Mouse (Mus musculus): Measurements from ENCODE around the gene Arhgef19.
A peak's percentile ranks its signal among the peaks of the same experiment; 100 is the strongest.

Gene Arhgef19

GRCm38 (mm10) chr4:141236856-141237255, 2.4 kb upstream of the Arhgef19 start:
- no peak for DNase-seq (ENCODE audit: low spot score in 2 of 2)

- DNase-seq (ENCODE audit: low spot score in 2 of 2) = no peak
Measured at GRCm38 (mm10) chr4:141238492-141239387, 559 bp upstream of the Arhgef19 start.

- no peak for DNase-seq (ENCODE audit: low spot score in 2 of 2)
Measured at GRCm38 (mm10) chr4:141240617-141241016, 1.3 kb downstream of the Arhgef19 start.

GRCm38 (mm10) chr4:141241861-141242260, 2.6 kb downstream of the Arhgef19 start:
- DNase-seq (ENCODE audit: low spot score in 2 of 2) = no peak

GRCm38 (mm10) chr4:141242651-141243241, 3.4 kb downstream of the Arhgef19 start:
- no peak for DNase-seq (ENCODE audit: low spot score in 2 of 2)

GRCm38 (mm10) chr4:141243636-141244035, 4.3 kb downstream of the Arhgef19 start:
- DNase-seq (ENCODE audit: low spot score in 2 of 2) = no peak

- DNase-seq (ENCODE audit: low spot score in 2 of 2) = no peak
Measured at GRCm38 (mm10) chr4:141244401-141244800, 5.1 kb downstream of the Arhgef19 start.

GRCm38 (mm10) chr4:141244931-141245425, 5.7 kb downstream of the Arhgef19 start:
- peak; percentile 74 to 97 for DNase-seq (ENCODE audit: low spot score in 2 of 2)

- DNase-seq (ENCODE audit: low spot score in 2 of 2) = peak in 1 of 2 experiments; percentile 22
Measured at GRCm38 (mm10) chr4:141246089-141246997, 7.0 kb downstream of the Arhgef19 start.

- DNase-seq (ENCODE audit: low spot score in 2 of 2) = no peak
Measured at GRCm38 (mm10) chr4:141246998-141247350, 7.7 kb downstream of the Arhgef19 start.

GRCm38 (mm10) chr4:141247776-141248613, 8.7 kb downstream of the Arhgef19 start:
- DNase-seq (ENCODE audit: low spot score in 2 of 2) = peak in 1 of 2 experiments; percentile 24

- no peak for DNase-seq (ENCODE audit: low spot score in 2 of 2)
Measured at GRCm38 (mm10) chr4:141248614-141248978, 9.3 kb downstream of the Arhgef19 start.

GRCm38 (mm10) chr4:141249383-141249782, 10.1 kb downstream of the Arhgef19 start:
- DNase-seq (ENCODE audit: low spot score in 2 of 2) = no peak

GRCm38 (mm10) chr4:141251071-141251470, 11.8 kb downstream of the Arhgef19 start:
- DNase-seq (ENCODE audit: low spot score in 2 of 2) = no peak

- no peak for DNase-seq (ENCODE audit: low spot score in 2 of 2)
Measured at GRCm38 (mm10) chr4:141252641-141253040, 13.3 kb downstream of the Arhgef19 start.

GRCm38 (mm10) chr4:141254234-141254633, 14.9 kb downstream of the Arhgef19 start:
- DNase-seq (ENCODE audit: low spot score in 2 of 2) = peak in 1 of 2 experiments; percentile 73

GRCm38 (mm10) chr4:141257440-141257839, 18.1 kb downstream of the Arhgef19 start:
- no peak for DNase-seq (ENCODE audit: low spot score in 2 of 2)

GRCm38 (mm10) chr4:141259413-141259812, 20.1 kb downstream of the Arhgef19 start:
- DNase-seq (ENCODE audit: low spot score in 2 of 2) = no peak

GRCm38 (mm10) chr4:141260007-141260723, 20.9 kb downstream of the Arhgef19 start:
- DNase-seq (ENCODE audit: low spot score in 2 of 2) = no peak

- DNase-seq (ENCODE audit: low spot score in 2 of 2) = no peak
Measured at GRCm38 (mm10) chr4:141262906-141263637, 23.8 kb downstream of the Arhgef19 start.
